Mouse (Mus musculus) ES-CJ7 (cell line): ENCODE data around the gene Arl2.
A peak's percentile ranks its signal among the peaks of the same experiment; 100 is the strongest.
"Not testable (repeated sequence)": the region's sequence is repeated elsewhere in the genome, so short reads cannot be mapped to it uniquely, and the experiment has no call there.

Experiments
- DNase-seq: peaks from one replicate; pipeline ENCODE4 v3.0.0; 2011; ENCODE audit warnings: low read depth, low spot score

The Arl2 gene

GRCm38 (mm10) chr19:6141394-6141749, at the start of gene Arl2:
TSS of gene Arl2 (minus strand) at chr19:6141548.
- DNase-seq, result peak; percentile 97

GRCm38 (mm10) chr19:6184131-6184530, 42.8 kb upstream of the Arl2 start, which contains the start of gene Majin:
TSS of gene Majin (plus strand) at chr19:6184388.
- DNase-seq, result peak; percentile 79

DNA sequence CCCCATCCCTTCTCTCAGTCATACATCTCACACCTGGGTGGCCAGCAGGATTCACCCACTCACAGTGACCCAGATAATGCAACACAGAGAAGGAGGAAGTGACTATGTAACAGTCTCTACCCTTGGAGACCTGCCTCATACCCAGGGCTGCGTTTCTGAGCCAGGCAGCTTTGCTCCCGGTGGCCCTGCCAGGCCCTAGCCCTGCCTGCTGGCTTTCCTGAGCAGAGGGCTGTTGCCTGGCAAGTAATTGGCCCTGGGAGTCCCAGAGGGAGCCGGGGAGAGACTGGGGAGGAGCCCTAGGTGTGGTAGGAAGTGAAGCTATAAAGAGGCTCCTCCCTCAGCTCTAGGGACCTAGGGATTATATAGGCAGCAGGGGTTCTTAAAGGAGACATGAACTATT, 41.2 kb upstream of the Arl2 start:
- DNase-seq, result no peak

DNA sequence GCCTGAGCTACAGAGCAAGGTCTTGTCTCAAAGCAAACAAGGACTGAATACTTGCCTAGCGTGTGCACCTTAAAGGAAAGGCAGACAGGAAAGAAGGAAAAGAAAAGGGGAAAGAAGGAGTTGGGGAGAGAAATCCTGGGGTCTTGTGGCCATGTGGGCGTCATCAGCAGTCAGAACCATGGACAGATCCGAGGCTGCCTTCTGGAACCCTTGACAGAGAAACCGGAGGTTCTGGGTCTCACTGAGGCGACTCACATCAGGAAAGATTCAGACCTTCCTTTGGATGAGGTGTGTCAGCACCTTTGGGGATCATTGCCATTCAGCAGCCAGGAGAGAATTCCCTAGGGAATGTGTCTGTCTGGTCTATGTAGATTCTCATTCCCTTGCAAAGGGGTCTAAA, 40.3 kb upstream of the Arl2 start:
- DNase-seq, result peak; percentile 52

GRCm38 (mm10) chr19:6178775-6179174, 37.4 kb upstream of the Arl2 start:
- DNase-seq, result no peak

DNA sequence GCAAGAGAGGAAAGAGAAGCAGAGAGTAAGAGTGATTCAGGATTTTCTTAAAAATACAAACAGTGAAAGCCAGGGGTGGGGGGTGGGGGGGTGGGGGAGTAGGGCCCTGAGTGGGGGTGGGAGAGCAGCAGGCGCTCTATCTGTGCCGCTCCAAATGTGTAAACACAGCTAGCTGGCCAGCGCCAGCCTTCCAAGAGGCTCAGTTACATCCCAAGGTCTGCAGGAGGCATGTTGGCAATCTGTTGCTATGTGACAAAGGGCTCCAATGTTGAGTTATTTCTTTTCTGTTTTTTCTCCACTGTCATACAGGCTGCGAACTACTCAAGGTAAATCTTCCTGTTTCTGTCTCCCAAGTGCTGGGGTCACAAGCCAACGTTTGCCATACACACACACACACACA, 33.4 kb upstream of the Arl2 start:
- DNase-seq, result no peak

- peak; percentile 15 for DNase-seq
Measured at GRCm38 (mm10) chr19:6171215-6171614, 29.9 kb upstream of the Arl2 start.

DNA sequence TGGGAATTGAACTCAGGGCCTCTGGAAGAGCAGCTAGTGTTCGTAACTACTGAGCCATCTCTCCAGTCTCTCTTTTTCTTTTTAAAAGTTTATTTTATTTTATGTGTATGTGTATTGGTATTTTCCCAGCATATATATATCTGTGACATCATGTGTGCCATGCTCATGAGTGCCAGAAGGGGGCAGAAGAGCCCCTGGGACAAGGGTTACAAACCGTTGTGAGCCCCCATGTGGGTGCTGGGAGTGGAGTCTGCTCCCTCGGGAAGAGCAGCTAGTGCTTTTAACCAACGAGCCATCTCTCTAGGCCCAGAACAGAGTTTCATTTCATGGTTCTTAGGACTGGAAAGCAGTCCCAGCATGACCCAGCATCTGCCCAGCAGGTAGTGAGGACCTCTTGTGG, 25.4 kb upstream of the Arl2 start:
- DNase-seq, result peak; percentile 59

GRCm38 (mm10) chr19:6163872-6164547, 22.7 kb upstream of the Arl2 start:
- DNase-seq, result no peak

DNA sequence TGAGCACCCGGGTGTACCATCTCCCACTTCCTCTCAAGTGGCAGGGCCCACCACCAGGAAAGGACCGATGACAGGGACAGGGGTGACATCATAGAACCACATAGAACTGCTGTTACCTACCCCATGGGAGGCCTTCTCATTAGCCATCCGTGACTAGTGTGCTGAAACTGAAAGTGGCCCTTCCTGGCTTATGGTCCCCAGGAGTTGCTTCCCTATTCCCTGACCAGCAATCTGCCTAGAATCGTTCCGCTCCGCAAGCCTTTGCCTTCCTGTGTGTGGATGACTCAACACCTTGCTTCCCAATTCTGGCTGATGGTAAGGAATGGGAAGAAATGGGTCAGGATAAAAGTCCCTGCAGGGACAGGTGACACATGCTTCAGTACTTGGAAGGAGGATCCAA, 15.9 kb upstream of the Arl2 start:
- no peak for DNase-seq

DNA sequence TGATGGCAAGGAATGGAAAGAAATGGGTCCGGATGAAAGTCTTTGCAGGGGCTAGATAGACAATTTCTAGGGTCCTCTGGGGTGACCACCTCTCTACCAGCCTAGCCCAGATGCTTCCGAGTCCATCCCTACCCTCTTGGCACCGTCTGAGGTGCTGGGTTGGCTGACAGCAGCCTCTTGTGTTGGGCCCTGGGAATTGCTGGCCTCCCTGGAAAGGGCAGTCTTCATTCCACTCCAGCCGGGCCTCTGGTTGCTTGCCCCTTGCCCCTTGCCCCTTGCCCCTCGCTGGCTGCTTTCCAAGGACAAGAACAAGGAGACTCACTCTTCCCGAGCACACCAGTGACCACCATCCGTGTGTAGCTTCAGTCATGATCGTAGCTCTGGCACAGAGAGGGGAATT, 15.0 kb upstream of the Arl2 start:
- no peak for DNase-seq

DNA sequence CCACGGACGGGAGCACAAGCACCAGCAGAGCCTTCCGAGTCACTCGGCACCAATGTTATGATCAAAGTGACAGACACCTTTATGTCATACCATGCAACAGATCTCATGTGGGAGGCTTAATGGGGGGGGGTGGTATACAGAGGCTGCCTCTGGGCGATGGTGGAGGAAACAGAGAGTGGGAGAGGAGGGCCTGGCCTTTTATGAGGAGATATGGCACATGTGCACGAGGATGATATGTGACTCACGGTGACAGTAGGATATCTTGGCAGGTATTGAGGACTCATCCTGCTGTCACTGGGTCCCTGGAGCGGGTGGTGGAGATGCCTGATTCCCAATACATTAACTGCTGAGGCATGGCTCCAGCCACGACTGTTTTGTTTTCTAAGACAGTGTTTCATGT, 13.8 kb upstream of the Arl2 start:
- no peak for DNase-seq

DNA sequence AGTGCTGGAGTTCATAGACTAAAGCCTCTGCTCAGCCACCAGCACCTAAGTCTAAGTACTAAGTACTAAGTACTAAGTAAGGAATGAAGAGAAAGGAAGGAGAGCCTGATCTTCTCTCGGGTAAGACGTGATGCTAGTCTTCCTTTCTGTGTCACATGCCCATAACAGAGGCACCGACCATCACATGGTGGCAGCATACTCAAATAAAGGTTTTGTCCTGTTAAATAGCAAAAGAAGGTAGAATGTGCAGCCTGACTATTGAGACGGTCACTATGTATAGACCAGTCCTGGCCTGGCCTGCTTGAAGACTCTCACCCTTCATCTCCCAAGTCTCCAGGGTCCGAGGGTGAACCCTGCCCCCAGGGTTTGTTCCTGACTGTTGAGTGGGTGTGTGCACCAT, 3.5 kb upstream of the Arl2 start:
- DNase-seq, result no peak

- DNase-seq, result peak; percentile 98
Measured at GRCm38 (mm10) chr19:6140678-6141393, 512 bp downstream of the Arl2 start, which contains the start of gene Batf2. TSS of gene Batf2 (plus strand) at chr19:6140983.

- no peak for DNase-seq
Measured at GRCm38 (mm10) chr19:6140374-6140677, 1.0 kb downstream of the Arl2 start.

- DNase-seq, result no peak
Measured at GRCm38 (mm10) chr19:6139701-6140100, 1.6 kb downstream of the Arl2 start.

DNA sequence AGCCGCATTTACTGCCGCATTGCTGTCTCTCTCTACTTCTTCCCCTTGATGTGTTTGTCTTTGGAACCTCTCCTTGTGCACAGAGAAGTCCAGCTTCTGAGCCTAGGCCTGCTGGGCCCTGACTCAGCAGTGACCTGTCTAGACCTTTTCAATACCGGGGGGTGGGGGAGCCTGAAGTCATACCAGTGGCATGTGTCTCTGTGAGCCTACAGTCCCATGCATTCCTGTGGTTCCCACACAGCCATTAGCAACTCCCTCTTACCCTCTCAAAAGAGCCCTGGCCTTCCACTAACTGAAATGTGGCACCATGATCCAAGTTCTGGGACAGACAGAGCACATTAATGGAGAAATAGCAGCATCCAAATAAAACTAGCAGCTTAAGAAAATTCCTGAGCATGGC, 5.0 kb downstream of the Arl2 start:
- no peak for DNase-seq

GRCm38 (mm10) chr19:6133197-6133596, 8.2 kb downstream of the Arl2 start:
- DNase-seq, result not testable (repeated sequence)

DNA sequence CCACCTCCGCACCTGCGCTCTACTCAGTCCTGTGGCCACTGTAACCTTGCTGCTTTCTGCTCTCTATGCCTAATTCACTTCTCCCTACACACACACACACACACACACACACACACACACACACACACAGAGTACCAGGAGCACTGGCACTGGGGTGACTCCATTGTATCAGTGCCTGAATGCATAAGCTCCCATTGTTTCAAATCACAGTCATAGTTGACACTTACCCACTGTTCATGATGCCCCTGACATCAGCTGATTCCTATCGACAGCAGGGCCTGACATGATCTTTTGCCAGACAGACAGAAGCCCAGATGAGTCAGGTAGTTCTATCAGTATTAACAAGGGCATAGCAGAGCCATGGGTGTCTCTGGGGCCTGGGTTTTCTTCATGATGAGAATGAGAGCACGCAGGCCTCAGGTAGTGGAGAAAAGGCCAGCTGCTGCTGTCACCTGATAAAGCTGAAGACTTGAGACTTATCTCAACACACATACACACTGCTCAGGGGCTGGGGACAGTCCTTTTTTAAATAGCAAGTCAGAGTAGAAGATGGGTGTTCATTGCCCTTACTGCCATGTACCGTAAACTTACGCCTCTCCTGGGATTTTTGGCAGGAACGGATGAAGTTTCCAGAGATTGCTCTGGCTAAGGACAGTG, 9.0 kb downstream of the Arl2 start:
- DNase-seq, result no peak

- not testable (repeated sequence) for DNase-seq
Measured at GRCm38 (mm10) chr19:6130414-6131128, 10.8 kb downstream of the Arl2 start.

DNA sequence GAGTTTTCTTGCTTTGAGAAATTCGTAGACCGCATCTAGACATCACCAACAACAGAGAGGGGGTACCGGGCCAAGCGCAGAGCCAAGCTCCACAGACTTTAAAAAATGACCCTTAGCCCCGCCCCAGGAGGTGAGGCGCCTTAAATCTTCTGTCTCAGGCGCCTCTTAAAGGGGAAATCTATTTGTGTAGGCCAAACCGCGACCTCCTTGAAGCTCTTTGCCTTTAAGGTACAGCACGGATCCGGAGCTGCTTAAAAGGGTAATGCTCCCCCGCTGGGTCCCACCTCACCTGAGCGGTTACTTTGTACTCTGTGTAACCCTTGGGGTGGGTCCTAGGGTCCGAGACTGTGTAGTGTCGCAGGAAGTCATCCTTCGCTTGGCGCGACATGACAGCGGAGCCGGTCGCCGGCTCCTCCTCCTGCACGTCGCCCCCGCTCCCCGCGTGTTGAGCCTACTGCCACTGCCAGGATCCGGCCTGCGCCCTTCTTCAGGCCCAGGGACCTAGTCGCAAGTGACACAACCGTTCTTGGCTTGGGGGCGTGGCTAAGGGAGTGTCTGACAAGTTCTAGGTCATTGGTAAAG, 13.5 kb downstream of the Arl2 start, which contains the start of gene Snx15:
Gene Snx15, minus strand, starts transcription at position 545 of the 582 bp plus-strand sequence.
- DNase-seq, result peak; percentile 98
